Mouse (Mus musculus): ENCODE data around the gene Hook2.

Gene Hook2

DNA sequence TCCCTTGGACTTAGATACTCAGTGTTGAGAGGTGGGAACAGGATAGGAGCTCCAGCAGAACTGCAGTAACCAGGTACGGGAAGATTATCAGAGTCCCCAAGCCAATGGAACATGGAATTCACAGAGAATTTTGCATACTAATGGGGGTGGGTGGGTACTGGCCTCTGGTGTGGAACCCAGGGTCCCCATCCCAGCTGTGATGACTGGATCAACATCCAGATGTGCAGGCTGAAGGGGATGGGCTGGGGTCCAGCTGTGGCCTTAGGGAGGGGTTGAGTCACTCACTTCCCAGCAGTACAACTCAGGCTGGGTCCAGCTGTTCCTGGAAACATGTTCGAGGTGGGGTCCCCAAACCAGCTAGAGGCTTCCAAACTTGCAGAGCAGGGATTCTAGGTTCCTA, 2.5 kb upstream of the Hook2 start:
- DNase-seq = no peak

DNA sequence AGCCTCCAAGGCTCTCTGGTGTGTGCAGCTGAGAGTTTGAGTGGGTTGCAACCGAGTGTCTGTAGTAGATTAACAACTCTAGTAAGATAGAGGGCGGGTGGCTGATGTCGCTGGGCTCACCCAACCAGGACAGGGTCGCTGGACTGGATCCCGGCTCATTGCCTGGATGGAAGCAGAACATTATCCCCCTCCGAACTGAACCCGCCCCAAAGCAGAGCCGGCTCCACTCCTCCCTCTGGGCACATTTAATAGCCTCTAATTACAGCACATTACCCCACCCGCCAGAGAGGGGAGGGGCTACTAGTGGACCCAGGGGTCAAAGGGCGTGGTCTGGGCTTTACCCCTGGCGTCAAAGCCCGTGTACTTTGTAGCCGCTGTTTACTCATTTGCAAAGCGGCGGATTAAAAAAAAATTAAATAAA, 1.1 kb upstream of the Hook2 start:
- peak in 1 of 2 experiments; percentile 52 for DNase-seq

DNA sequence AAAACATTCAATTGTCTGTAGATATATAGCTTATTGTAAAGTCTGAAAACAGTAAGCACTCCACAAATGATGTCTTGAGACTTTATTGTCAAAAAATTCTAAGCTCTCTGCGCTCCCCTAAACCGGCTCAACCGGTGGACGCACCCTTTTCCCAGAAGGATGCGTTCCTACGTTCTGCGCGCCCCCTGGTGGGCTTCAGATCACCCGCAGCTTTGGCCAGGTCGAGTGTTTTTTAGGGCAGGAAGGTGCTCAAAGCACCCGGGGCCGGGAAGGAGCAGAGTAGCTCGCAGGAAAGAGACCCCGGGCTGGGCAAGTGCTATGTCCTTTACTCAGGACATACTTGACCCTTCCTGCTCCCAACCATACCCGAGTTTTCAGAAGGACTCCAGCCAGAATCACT, 593 bp upstream of the Hook2 start:
- DNase-seq = peak; percentile 94 to 95

DNA sequence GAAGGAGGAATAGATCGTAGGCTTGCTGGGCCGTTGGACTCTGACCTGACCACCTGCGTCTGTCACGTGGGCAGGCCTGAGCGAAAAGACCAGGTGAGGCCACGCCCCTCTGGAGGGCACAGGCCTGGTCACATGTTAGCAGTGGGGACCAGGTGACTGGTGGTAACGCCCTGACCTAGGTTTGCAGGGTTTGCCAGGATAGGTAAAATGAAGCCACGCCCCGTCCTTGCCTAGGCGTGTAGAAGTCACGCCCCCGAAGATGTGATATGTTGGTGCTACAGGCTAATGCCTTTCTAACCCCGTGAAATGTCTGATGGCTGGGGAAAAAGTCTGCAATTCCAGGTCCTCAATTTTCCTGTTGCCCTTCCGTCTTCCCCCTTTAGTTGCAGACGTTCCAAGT, 433 bp downstream of the Hook2 start:
- peak in 1 of 2 experiments; percentile 75 for DNase-seq

DNA sequence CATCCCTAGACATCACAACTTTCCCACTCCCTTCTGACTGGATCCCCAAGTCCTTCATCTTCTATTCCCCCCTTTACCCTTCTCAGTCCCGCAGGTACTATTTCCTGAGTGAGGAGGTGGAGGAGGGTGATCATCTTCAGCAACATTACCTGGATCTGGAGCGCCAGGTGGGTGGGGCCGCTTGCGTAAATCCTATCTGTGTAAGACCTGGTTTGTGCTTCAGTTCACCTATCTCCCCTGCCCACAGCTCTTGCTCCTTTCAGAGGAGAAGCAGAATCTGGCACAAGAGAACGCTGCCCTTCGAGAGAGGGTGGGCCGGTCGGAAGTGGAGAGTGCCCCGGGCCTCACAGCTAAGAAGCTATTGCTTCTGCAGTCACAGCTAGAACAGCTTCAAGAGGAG, 4.0 kb downstream of the Hook2 start:
- DNase-seq = no peak

DNA sequence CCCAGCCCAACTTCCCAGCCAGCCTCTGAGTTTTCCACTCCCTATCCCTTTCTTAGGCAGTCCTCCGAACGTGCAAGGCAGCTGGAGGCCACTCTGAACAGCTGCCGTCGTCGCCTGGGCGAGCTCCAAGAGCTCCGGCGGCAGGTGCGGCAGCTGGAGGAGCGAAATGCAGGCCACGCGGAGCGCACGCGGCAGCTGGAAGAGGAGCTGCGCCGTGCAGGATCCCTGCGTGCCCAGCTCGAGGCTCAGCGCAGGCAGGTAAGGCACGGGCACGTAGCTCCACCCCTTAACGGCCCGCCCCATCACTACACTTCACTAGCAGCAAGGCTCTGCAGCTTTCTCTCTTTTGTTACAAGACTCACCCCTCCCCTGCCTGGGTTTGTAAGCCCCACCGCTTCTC, 5.3 kb downstream of the Hook2 start:
- DNase-seq = no peak

DNA sequence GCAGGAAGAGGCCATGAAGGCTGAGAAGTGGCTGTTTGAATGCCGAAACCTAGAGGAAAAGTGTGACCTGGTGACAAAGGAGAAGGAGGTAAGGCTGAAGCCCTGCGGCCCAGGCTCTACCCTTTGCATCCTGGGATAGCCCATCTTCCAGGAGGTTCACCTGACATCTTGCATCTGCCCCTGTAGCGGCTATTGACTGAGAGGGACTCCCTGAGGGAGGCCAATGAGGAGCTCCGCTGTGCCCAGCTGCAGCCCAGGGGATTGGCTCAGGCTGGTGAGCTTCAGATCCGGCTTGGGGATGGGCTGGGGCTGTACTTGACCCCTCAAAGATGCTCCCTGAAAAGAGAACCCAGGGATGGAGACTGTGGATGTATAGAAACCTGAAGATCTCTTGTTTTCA, 6.6 kb downstream of the Hook2 start:
- no peak for DNase-seq

DNA sequence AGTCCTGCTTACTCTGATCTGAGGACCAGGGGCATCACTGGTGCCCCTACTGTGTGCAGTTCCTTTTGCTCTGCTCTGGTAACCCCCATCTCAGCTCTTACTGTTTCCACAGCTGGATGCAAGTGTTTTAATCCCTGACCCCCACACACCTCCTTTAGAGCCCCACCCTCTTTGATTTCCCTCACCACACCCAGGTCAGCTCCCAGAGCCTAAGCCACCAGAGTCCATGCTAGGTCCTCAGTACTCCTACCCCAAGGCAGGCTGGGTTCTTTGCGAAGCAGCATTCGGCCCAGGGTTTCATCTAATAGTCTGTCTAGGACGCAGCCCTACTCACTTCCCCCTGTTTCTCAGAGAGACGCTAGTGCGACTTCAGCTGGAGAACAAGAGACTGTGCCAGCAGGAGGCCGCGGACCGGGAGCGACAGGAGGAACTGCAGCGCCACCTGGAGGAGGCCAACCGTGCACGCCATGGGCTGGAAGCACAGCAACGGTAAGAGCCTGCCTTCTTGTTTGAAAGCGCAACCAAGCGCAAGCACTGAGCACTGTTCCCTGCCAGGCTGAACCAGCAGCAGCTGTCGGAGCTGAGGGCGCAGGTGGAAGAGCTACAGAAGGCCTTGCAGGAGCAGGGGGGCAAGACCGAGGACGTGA, 7.4 kb downstream of the Hook2 start:
- peak; percentile 96 to 99 for DNase-seq

DNA sequence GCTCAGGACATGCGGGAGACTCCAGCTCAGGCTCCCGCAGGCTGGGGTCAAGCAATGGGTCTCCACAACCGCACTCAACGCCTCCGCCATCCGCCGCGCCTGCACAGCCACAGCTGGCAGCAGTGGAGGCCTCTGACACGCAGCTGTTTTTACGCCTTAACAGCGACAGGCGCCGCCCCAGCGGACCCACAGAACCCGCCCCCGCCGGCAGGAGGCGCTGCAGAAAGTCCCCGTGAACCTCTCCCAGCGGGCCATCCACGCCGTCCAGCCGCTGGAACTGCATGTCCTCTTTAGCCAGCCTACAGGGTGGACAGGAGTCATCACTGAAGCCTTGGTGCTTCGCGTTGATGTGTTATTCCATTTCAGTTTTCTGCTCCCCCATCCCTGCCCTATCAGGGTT, 17.3 kb downstream of the Hook2 start:
- no peak for DNase-seq

DNA sequence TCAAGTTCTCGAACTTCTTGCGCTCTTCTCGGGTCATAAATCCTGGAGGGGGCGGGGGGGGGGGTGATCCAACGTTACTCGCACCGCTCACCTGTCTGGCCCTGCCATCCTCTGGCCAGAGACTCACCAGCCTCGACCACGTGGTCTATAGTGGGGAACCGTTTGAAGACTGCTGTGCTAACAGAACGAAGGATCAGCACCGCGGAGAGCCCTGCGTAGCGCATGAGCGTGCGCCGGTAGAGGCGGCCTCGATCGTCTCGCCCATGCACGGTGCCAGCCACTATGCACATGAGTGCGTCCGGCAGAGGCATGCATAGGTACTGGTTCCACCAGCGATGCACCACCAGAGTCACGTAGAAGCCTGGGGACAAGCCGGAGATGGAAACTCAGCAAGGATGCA, 20.8 kb downstream of the Hook2 start:
- DNase-seq = no peak

DNA sequence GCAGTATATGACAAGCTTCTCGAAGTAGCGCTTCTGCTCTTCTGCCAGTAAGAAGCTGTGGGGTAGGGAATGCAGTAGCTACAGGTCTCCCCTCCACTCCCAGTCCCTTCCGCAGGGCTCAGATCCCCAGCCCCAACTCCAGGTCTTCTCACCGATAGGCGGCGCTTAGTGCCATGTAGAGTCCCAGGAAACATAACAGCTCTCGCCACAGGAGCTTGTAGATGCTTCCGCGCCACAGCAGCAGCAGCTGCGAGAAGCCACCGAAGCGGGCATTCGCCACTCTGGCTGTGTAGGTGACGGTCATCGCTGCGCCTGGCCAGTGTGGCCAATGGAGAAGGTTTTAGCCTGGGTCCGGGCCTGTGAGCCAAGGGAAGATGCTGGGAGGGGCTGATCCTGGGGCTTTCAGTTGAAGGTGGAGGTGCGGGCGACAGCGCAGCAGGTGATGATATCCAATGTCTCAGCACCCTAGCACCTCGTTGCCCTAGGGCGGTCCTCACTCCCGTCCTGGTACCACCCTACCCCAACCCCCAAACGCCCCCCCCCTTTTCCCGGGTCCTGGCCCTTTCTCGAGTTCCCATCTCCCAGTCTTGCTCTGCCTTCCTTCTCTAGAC, 22.9 kb downstream of the Hook2 start:
- peak; percentile 65 to 78 for DNase-seq

DNA sequence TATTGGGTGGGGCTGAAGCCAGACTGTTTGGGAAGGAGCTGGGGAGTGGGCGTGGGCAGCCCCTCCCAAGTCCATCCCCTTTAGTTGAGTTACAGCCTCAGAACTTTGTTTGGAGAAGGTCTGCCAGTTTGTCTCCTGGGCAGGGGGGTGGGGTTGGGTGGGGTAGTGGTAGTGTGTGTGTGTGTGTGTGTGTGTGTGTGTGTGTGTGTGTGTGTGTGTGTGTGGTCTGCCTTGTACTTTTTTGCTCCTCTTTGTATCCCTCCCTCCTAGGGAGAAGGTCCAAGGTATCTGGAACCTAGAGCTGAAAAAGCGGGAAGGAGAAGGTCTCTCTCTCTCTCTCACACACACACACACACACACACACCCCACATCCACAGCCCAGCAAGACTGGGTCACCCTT, 24.0 kb downstream of the Hook2 start, which contains the start of gene Best2:
Best2 (minus strand) TSS at position 101 of the 400 bp plus-strand sequence.
- no peak for DNase-seq

DNA sequence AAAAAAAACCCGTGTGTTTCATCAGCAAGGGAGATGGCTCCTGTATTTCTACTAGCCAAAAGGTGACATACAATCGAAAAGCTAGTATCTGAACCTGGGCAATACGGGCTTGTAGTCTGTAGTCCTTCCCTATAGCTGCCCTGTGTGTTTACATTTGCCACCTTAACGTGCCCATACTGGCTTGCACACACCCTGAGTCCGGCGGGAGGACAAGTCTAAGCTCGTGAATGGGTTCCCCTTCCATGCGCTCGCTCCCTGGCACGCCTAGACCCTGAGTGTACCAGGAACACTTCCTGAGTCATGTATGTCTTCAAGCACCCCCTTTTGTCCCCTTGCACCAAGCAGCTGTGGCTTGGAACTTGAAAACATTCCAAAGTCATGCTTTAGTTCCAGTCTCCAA, 26.3 kb downstream of the Hook2 start:
- no peak for DNase-seq

DNA sequence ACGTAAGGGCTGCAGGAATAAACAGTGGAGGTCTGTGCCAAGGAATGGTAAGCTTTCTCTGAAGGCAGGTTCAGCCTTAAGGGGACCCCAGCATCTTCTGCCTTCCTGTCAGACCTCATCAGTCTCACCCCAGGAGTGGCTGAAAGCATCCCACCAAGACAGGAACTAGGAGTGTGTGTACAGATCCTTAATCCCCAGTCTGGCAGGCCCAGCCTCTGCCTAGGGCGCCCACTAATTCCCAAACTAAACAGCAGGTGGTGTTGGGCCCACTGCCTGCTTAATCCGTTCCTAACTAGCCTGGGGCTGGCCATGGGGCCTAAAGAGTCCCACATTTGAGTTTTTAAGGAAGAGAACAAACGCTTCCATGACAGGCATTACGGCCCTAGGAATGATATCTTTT, 26.8 kb downstream of the Hook2 start:
- DNase-seq = no peak

DNA sequence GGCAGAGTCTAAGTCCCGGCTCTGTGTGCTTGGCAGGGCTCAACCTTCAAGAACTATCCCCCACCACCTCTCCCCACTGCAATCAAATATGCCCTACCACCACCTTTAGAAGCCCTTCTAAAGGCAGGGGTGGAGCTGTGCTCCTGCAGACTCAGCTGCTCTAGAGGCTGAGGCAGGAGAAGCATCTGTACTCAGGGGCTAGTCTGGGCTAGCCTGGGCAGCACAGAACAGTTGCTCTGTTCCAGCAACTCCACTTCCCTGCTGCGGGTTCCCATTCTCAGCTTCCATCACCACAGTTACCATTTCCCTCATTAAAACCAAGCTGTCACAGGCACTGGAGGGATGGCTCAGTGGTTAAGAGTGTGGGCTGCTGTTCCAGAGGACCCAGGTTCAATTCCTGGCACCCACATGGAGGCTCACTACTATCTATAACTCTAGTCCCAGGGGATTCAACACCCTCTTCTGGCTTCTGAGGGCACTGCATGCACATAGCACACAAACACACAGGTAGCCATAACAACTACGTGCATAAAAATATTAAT, 31.2 kb downstream of the Hook2 start:
- DNase-seq = no peak

DNA sequence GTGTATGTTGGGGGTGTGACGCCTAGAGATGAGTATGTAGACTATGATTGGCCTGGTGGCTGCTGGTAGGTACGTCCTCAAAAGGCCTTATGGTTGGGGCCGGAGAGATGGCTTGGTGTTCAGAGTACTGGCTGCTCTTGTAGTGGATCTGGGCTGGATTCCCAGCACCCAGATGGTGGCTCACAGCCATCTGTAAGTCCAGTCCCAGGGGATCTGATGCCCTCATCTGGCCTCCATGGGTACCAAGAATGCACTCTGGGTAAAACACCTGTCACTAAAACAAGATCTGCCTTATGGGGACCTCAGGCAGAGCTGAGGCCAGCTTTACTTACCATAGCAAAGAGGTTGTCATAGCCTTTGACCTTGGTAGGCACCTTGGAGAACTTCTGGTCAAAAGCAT, 33.4 kb downstream of the Hook2 start:
- DNase-seq = no peak

DNA sequence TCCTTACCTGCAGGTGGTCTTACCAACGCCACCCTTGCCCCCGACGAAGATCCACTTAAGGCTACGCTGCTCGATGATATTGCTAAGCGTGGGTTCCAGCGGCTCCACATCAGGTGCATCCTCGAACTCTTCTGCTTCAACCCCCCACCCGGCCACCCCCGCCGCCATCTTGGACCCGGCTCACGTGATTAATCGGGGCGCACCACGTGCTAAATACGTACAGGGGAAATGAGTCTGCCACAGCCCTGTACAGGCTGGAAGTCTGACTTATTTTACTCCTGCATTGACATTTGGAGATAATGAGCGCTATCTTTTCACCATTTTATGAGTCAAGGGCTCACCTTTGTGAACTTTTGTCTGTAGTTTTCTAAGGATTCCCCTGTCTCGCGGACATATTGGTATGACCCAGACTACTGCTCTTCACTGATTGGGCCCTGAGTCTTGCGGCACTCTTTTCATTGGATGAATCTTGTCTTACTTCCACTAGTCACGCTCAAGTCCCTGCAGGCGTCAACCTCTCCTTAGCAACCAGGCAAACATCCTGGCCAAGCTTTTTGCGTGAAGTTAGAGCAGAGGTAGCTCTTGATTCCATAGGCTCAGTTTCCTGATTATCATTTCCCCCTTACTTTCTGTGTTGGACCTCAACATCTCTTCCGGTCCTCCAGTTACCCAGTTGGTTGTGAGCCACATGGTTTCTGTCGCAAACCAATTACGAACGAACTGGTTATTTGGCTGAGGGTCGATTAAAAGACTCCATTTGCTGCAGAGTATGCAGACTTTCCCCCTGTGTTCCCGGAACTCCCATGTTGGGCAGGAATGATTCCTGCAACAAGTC, 34.9 kb downstream of the Hook2 start, which contains the start of gene Asna1:
Asna1 (minus strand) TSS at position 184 of the 835 bp plus-strand sequence.
- DNase-seq = peak; percentile 88 to 89

DNA sequence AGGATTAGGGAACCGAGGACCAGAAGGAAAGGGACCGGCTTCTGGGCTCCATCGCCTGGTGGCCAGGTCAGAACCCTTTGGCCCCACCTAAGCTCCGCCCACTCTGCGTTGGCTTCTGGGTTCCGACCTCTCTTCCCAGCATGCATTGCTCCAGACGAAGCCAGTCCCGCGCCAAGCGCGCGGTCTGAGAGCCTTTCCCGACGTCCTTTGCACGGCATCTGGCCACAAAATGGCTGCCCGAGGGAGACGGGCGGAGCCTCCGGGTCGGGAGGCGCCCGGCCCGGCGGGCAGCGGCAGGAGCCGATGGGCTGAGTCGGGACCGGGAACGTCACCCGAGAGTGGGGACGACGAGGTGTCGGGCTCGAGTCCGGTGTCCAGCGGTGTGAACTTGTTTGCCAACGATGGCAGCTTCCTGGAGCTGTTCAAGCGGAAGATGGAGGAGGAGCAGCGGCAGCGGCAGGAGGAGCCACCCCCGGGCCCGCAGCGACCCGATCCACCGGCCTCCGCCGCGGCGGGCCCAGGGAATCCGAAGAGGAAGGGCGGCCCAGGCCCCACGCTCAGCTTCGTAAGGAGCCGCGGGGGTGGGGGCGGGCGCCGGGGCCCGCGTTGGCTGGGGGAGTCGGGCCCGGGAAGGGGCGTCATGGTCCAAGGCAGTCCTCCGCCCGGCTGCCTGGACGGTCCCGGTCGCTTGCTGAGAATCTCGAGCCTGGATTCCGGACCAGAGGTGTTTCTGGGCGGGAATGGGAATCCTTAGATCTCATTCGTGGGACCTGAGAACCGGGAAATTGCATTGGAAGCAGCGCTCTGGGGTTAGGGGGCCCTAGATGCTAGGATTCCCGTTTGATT, 36.5 kb downstream of the Hook2 start, which contains the start of gene Trir:
Trir (plus strand) TSS at position 154 of the 846 bp plus-strand sequence.
- peak; percentile 98 for DNase-seq

DNA sequence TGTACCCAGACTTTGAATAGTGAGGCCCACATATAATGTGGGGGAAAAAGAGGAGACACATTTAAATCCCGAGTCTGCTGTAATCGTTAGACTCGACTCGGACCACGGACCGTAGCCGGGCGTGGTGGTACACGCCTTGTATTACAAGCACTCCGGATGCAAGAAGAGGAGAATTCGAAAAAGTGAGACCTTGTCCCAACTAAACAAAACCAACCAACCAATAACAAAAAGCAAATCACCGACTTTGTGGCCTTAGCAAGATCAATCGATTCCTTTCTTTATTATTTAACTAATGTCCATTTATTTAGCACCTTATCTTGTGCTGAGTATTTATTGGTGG, 37.1 kb downstream of the Hook2 start:
- no peak for DNase-seq

DNA sequence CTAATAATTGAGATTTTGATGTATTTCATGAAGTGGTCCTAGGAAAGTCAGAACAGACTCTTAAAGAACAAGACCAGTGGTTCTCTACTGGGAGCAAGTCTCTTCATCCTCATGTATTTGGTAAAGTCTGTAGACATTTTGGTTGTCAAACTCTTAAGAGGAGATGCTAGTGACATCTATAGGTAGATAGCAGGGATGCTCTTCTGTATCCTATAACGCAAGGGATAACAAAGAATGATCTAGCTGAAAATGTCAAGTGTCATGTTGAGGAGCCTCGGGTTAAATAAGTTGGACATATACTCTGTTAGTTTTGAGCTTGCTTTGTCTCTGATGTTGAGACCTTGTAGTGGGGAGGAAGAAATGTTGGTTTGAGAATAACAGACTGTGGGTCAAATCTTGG, 37.5 kb downstream of the Hook2 start:
- DNase-seq = no peak

DNA sequence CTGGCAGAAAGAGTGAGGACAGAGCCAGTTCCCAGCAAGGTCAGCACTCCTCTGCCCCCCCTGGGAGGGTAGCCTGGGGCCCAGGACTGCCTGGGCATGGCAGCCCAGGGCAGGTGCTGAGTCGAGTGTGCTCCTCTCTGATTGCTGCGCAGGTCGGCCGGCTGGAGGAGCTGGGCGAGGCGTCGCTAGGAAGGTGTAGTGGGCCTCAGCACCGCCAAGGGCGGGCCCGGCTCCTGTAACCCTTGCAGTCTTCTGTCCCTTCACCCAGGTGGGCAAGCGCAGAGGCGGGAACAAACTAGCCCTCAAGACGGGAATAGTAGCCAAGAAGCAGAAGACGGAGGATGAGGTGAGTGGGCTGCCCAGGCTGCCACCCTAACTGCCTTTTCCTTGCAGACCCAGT, 38.9 kb downstream of the Hook2 start:
- no peak for DNase-seq

DNA sequence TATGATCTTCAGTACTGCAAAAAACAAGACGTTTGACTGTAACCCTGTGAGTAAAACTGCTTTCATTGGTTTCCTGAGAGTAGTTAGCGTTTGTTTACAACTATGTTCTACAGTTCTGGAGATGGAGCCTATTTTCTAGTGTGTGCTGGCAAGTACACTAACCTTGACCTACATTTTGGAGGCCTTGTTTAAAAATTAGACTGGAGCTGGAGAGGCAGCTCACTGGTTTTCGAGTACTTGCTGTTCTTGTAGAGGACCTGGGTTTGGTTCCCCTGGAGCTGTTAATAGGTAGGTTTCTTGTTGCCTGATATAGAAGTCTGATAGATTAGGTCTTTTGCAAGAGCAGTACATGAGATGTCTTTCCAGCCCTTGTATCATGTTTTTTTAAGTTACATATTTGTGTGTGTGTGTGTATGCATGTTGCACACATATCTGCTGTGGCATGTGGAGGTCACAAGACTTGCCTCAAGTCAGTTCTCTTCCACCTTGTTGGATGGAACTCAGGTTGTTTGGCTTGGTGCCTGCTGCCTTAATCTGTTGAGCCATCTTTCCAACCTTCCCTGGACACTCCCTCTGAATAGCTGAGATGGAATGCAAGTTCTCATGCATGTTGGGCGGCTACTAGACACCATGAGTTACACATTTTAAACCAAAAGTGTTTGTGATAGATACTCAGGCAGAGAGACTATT, 42.4 kb downstream of the Hook2 start:
- peak in 1 of 2 experiments; percentile 42 for DNase-seq

All from cerebellum, postnatal 14 days (tissue).